Mouse (Mus musculus): ENCODE results near the gene Gm49320. TPM values are rescaled to one million over a fixed set of nuclear protein-coding genes. Genes with fewer than 3 reads are reported as not detected.
"Not testable (repeated sequence)": the region's sequence is repeated elsewhere in the genome, so short reads cannot be mapped to it uniquely, and the experiment has no call there.

Gm49320 gene
- polyA plus RNA-seq, 1 experiment from 2014 or later = 1.5 TPM

DNA sequence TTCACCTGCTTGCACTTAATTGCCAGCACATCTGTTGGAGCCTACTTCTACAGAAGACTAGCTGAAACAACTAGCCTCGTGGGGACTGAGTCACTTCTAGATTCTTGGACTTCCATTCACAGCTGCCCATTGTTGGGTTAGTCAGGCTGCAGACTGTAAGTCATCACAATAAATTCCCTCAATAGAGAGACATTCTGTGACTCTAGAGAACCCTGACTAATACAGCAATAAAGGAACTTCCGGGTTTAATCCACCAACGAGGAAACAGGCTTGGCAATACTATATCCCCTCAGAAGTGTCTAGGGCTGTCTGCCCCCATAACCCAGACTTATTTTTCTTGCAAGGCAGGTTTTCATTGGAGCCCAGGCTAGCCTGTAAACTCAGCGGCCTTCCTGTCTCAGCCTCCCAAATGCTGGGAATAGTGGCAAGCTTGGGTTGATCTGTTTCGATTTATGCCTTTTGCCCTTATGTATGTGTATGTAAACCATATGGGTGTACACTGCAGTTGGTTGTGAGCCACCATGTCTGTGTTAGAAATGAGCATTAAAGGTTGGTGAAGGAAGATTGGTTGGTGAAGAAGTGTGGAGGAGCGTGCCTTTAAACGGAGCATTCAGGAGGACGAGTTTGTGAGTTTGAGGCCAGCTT is 13.6 kb downstream of the Gm49320 start:
- Histone ChIP-seq H3K4me1 (peaks cover 37% of the 10 kb centered on the region), H3K36me3 (peaks cover 28% of the 10 kb centered on the region), H3K4me3 (peak overlapping the region; percentile 99), H3K9ac (peak overlapping the region; percentile 96), H3K9me3 (no peaks in the 10 kb centered on the region), H3K4me2 (peak overlapping the region; percentile 88), H3K27ac (no peak overlapping the region; the same call in 1 of the 2 replicates), H3K27me3 (no peaks in the 10 kb centered on the region)
- 44% methylated on average over 8 of the region's 8 CpGs for WGBS
- no peak for ATAC-seq (ENCODE audit: borderline replicate concordance, extremely low read depth, low FRiP score, low TSS enrichment)

GRCm38 (mm10) chr8:4252934-4253841 is 14.5 kb downstream of the Gm49320 start, which contains the start of gene Snapc2:
Gene Snapc2 (plus strand): TSS chr8:4253080.
- peaks cover 25% of the 10 kb centered on the region for H3K36me3 ChIP-seq
- no peaks in the 10 kb centered on the region for H3K27me3 ChIP-seq
- H3K27ac ChIP-seq = peak within 1 kb of the TSS; percentile 92
- peak within 1 kb of the TSS; percentile 99 for H3K4me3 ChIP-seq
- ATAC-seq (ENCODE audit: borderline replicate concordance, extremely low read depth, low FRiP score, low TSS enrichment) = peak; percentile 92
- H3K4me1 ChIP-seq = peaks cover 47% of the 10 kb centered on the region
- peak within 1 kb of the TSS; percentile 96 for H3K9ac ChIP-seq
- under 1% methylated on average over 69 of the region's 69 CpGs for WGBS
- peak within 1 kb of the TSS; percentile 88 for H3K4me2 ChIP-seq
- no peaks in the 10 kb centered on the region for H3K9me3 ChIP-seq

DNA sequence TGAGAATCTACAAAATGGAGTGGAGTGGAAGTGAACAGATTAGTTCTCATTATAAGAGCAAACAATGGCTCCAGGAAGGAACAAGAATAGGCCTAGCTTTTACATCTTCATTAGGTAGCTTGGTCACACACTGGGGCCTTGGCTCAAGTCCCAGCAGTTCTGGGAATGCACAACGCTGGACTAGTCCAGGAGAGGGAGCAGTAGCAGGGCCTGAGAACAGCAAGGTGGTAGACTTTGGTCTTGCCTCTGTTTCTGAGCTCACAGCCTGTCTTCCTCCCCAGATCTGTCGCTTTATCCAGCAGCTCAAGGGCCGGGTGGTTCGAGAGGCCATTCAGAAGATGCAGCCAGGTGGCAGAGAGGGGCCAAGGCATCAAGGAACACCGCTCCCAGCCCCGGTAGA is 15.3 kb downstream of the Gm49320 start:
- Histone ChIP-seq H3K4me1 (peaks cover 43% of the 10 kb centered on the region), H3K9me3 (no peaks in the 10 kb centered on the region), H3K4me2 (peak overlapping the region; percentile 88), H3K36me3 (peaks cover 21% of the 10 kb centered on the region), H3K27ac (peak overlapping the region; percentile 92), H3K27me3 (no peaks in the 10 kb centered on the region), H3K9ac (0 out of 2 replicates have a peak overlapping the region, but pooled peaks have one; percentile 19), H3K4me3 (peak overlapping the region; percentile 99)
- WGBS = 59% methylated on average over 6 of the region's 6 CpGs
- ATAC-seq (ENCODE audit: borderline replicate concordance, extremely low read depth, low FRiP score, low TSS enrichment) = no peak

DNA sequence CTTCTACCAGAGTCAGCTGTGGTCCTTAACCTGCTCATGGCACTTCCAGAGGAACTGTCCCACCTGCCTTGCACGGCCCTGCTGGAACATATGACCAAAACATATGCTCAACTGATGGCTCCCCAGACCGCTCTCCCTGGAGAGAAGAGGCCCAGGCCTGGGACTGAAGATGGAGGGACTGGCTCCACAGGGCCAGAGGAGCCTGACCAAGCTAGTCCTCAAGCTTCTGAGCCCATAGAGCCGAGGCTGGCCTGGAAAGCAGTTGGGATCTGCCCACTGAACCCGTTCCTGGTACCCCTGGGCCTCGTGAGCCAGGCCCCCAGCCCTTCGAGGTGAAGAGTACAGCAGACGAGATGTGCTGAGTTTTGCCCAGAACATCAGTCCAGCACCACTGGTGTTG is 16.8 kb downstream of the Gm49320 start:
- not testable (repeated sequence) for H3K27ac ChIP-seq; H3K27me3 ChIP-seq; H3K4me3 ChIP-seq; H3K4me2 ChIP-seq; H3K9me3 ChIP-seq; H3K9ac ChIP-seq; ATAC-seq (ENCODE audit: borderline replicate concordance, extremely low read depth, low FRiP score, low TSS enrichment)
- 88% methylated on average over 7 of the region's 7 CpGs for WGBS
- Histone ChIP-seq H3K4me1 (peaks cover 43% of the 10 kb centered on the region), H3K36me3 (peaks cover 29% of the 10 kb centered on the region)

- Histone ChIP-seq H3K36me3 (peaks cover 42% of the 10 kb centered on the region), H3K9me3 (no peaks in the 10 kb centered on the region), H3K9ac (no peak overlapping the region), H3K27ac (peak overlapping the region; percentile 41), H3K4me1 (peaks cover 39% of the 10 kb centered on the region), H3K4me3 (no peak overlapping the region), H3K27me3 (no peaks in the 10 kb centered on the region), H3K4me2 (no peak overlapping the region)
- 37% methylated on average over 4 of the region's 4 CpGs for WGBS
- ATAC-seq (ENCODE audit: borderline replicate concordance, extremely low read depth, low FRiP score, low TSS enrichment) = no peak
Measured at GRCm38 (mm10) chr8:4256911-4257310, 18.2 kb downstream of the Gm49320 start.

- no peak overlapping the region; the same call in 1 of the 2 replicates for H3K27ac ChIP-seq
- no peak overlapping the region for H3K4me3 ChIP-seq
- no peak overlapping the region for H3K9ac ChIP-seq
- H3K36me3 ChIP-seq = peaks cover 46% of the 10 kb centered on the region
- peaks cover 38% of the 10 kb centered on the region for H3K4me1 ChIP-seq
- H3K9me3 ChIP-seq = no peaks in the 10 kb centered on the region
- 83% methylated on average over 4 of the region's 4 CpGs for WGBS
- peak overlapping the region; percentile 92 for H3K4me2 ChIP-seq
- H3K27me3 ChIP-seq = no peaks in the 10 kb centered on the region
- ATAC-seq (ENCODE audit: borderline replicate concordance, extremely low read depth, low FRiP score, low TSS enrichment) = no peak
Measured at GRCm38 (mm10) chr8:4257350-4257749, 18.7 kb downstream of the Gm49320 start.

- H3K9me3 ChIP-seq = no peaks in the 10 kb centered on the region
Measured at GRCm38 (mm10) chr8:4258233-4258632, 19.6 kb downstream of the Gm49320 start.

GRCm38 (mm10) chr8:4258678-4259077 is 20.0 kb downstream of the Gm49320 start:
- Histone ChIP-seq H3K27ac (peak overlapping the region; percentile 86), H3K9ac (peak overlapping the region; percentile 77), H3K4me3 (peak overlapping the region; percentile 87), H3K4me2 (peak overlapping the region; percentile 92), H3K36me3 (peaks cover 58% of the 10 kb centered on the region), H3K4me1 (peaks cover 32% of the 10 kb centered on the region), H3K27me3 (no peaks in the 10 kb centered on the region), H3K9me3 (no peaks in the 10 kb centered on the region)
- ATAC-seq (ENCODE audit: borderline replicate concordance, extremely low read depth, low FRiP score, low TSS enrichment) = peak; percentile 75
- WGBS = 0% methylated on average over 31 of the region's 32 CpGs

More at GRCm38 (mm10) chr8:4258233-4258632, 19.6 kb downstream of the Gm49320 start:
- H3K9ac ChIP-seq = peak overlapping the region; percentile 77
- no peaks in the 10 kb centered on the region for H3K27me3 ChIP-seq
- peaks cover 34% of the 10 kb centered on the region for H3K4me1 ChIP-seq
- H3K36me3 ChIP-seq = peaks cover 54% of the 10 kb centered on the region
- under 1% methylated on average over 35 of the region's 35 CpGs for WGBS
- peak overlapping the region; percentile 87 for H3K4me3 ChIP-seq
- H3K27ac ChIP-seq = peak overlapping the region; percentile 86
- peak overlapping the region; percentile 92 for H3K4me2 ChIP-seq
- peak; percentile 54 for ATAC-seq (ENCODE audit: borderline replicate concordance, extremely low read depth, low FRiP score, low TSS enrichment)

- no peaks in the 10 kb centered on the region for H3K9me3 ChIP-seq
- H3K36me3 ChIP-seq = peaks cover 62% of the 10 kb centered on the region
- 7% methylated on average over 25 of the region's 33 CpGs for WGBS
- peak within 1 kb of the TSS; percentile 86 for H3K27ac ChIP-seq
- H3K27me3 ChIP-seq = no peaks in the 10 kb centered on the region
- ATAC-seq (ENCODE audit: borderline replicate concordance, extremely low read depth, low FRiP score, low TSS enrichment) = peak; percentile 94
- peak within 1 kb of the TSS; percentile 87 for H3K4me3 ChIP-seq
- peaks cover 26% of the 10 kb centered on the region for H3K4me1 ChIP-seq
- peak within 1 kb of the TSS; percentile 77 for H3K9ac ChIP-seq
- H3K4me2 ChIP-seq = peak within 1 kb of the TSS; percentile 92
Measured at GRCm38 (mm10) chr8:4259125-4259804, 20.6 kb downstream of the Gm49320 start, which contains the start of gene Ctxn1. Gene Ctxn1 (minus strand): TSS chr8:4259274.

GRCm38 (mm10) chr8:4259805-4260170 is 21.1 kb downstream of the Gm49320 start:
- peaks cover 63% of the 10 kb centered on the region for H3K36me3 ChIP-seq
- no peak overlapping the region for H3K4me2 ChIP-seq
- WGBS = 77% methylated on average over 4 of the region's 4 CpGs
- no peak for ATAC-seq (ENCODE audit: borderline replicate concordance, extremely low read depth, low FRiP score, low TSS enrichment)
- H3K27ac ChIP-seq = peak overlapping the region; percentile 57
- H3K9ac ChIP-seq = no peak overlapping the region
- peaks cover 23% of the 10 kb centered on the region for H3K4me1 ChIP-seq
- no peaks in the 10 kb centered on the region for H3K9me3 ChIP-seq
- no peaks in the 10 kb centered on the region for H3K27me3 ChIP-seq
- no peak overlapping the region for H3K4me3 ChIP-seq

DNA sequence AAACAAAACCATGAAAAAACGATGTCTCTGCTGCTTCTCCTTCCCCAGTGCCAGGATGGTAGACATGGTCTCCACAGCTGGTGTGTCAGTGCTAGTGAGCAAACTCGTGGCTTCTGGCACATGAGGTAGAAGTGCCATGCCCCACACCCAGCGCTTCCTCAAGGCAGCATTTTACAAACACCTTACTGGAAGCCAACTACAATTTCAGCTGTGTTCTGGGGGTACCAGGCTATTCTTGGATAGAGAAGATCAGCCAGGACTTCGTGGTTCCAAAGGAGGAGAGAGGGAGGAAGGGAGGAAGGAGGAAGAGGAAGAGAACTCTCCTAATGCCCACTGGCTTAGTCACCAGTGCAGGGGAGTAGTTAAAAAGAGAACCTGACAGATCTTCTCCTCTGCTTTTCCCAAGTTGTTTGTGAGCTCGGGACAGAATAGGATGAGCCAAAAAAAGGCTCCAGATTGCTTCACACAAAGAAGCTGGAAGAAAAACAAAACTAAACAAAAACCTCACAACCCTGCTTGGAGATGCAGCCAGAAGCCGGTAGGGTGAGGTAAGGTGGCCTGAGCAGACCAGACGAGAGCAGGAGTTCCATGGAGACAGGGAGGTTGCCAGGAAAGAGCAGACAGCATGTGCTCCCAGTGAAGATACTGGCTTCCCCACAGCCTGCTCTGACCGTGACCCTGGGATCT is 24.6 kb downstream of the Gm49320 start:
- Histone ChIP-seq H3K9me3 (no peaks in the 10 kb centered on the region), H3K4me3 (no peak overlapping the region), H3K4me2 (no peak overlapping the region), H3K27ac (no peak overlapping the region), H3K9ac (no peak overlapping the region), H3K36me3 (peaks cover 81% of the 10 kb centered on the region), H3K4me1 (peaks cover 7% of the 10 kb centered on the region; the same call in 1 of the 2 replicates), H3K27me3 (no peaks in the 10 kb centered on the region)
- WGBS = 84% methylated on average over 8 of the region's 8 CpGs
- no peak for ATAC-seq (ENCODE audit: borderline replicate concordance, extremely low read depth, low FRiP score, low TSS enrichment)

Measured in lung, embryonic 15.5 days (tissue).